Mouse (Mus musculus) forebrain, embryonic 13.5 days (tissue): ENCODE measurements around the gene Slc6a4. TPM values are rescaled to one million over a fixed set of nuclear protein-coding genes. Genes with fewer than 3 reads are reported as not detected.

ENCODE experiments used
- ATAC-seq: fragments of 200-750 bp; cut with Nextera tagmentation; 2 replicates; pipeline ENCODE4 v1.8.0; 2017
- H3K27ac ChIP-seq: fragments of 300-500 bp; sonication (generic); 2 replicates; pipeline ENCODE4 v1.5.1; 2015; ENCODE audit warnings: inconsistent platforms, mild to moderate bottlenecking, moderate library complexity
- H3K27me3 ChIP-seq: fragments of 300-500 bp; sonication (generic); 2 replicates; pipeline ENCODE4 v1.6.1; 2015; ENCODE audit warnings: mild to moderate bottlenecking, inconsistent platforms
- H3K36me3 ChIP-seq: fragments of 300-500 bp; sonication (generic); 2 replicates; pipeline ENCODE4 v1.6.1; 2015; ENCODE audit warnings: mild to moderate bottlenecking, inconsistent platforms; ENCODE audit not compliant: poor library complexity, severe bottlenecking
- H3K4me1 ChIP-seq: fragments of 300-500 bp; sonication (generic); 2 replicates; pipeline ENCODE4 v1.6.1; 2015; ENCODE audit warnings: inconsistent platforms
- H3K4me2 ChIP-seq: fragments of 300-500 bp; sonication (generic); 2 replicates; pipeline ENCODE4 v1.6.1; 2015; ENCODE audit warnings: inconsistent platforms, mild to moderate bottlenecking, moderate library complexity
- H3K4me3 ChIP-seq: fragments of 300-500 bp; sonication (generic); 2 replicates; pipeline ENCODE4 v1.5.1; 2015; ENCODE audit warnings: mild to moderate bottlenecking, inconsistent platforms
- H3K9ac ChIP-seq: fragments of 300-500 bp; sonication (generic); 2 replicates; pipeline ENCODE4 v1.6.1; 2015; ENCODE audit warnings: mild to moderate bottlenecking, inconsistent platforms
- H3K9me3 ChIP-seq: fragments of 300-500 bp; sonication (generic); replicated peaks from 2 replicates; pipeline ENCODE4 v1.6.1; 2016; ENCODE audit warnings: inconsistent platforms
- WGBS: fragments of 180-500 bp; shearing (Covaris S2); methylation state at CpG from one replicate; pipeline ENCODE4 v1.1.7; 2015; 5-methylcytosine and 5-hydroxymethylcytosine counted together
- microRNA counts: library from miRNA; unstranded; fragments of <30 nt; microRNA quantifications from one replicate; lab custom pipeline; 2016
- microRNA-seq: library from miRNA; unstranded; fragments of <30 nt; microRNA quantifications from one replicate; pipeline ENCODE4, GENCODE M21; 2016
- polyA plus RNA-seq: library from polyadenylated mRNA; unstranded; fragments of >200 nt; fragmentation: Nextera tagmentation; extraction: Ambion mirVana; gene quantifications from 2 replicates; pipeline ENCODE4 v1.2.1, GENCODE M21; 2015

Gene Slc6a4
- polyA plus RNA-seq, 1 experiment from 2014 or later = 0.44 TPM

- WGBS = 91% methylated on average over 1 of the region's 1 CpGs
- no peak overlapping the region for H3K9ac ChIP-seq
- no peak overlapping the region for H3K4me3 ChIP-seq
- no peak overlapping the region for H3K27ac ChIP-seq
- peaks cover 11% of the 10 kb centered on the region; the same call in 1 of the 2 replicates for H3K4me1 ChIP-seq
- no peak overlapping the region for H3K4me2 ChIP-seq
- peaks cover 18% of the 10 kb centered on the region for H3K36me3 ChIP-seq
- H3K27me3 ChIP-seq = peaks cover 18% of the 10 kb centered on the region
- ATAC-seq = no peak
- H3K9me3 ChIP-seq = no peaks in the 10 kb centered on the region
These were observed 81.0 kb downstream of the Slc6a4 start for GRCm38 (mm10) chr11:77079361-77079760.

MicroRNA genes within 50 kb of the gene (microRNA counts, 519-probe panel; counts per million panel counts)
- 4,210 counts per million, percentile 81 among the panel's probes with 10 or more counts for microRNA mmu-miR-423-3p (lab: Ali Mortazavi, UCI)
- 4,032 counts per million, percentile 78 among the panel's probes with 10 or more counts for microRNA mmu-miR-423-5p (lab: Ali Mortazavi, UCI)

Small RNA genes within 50 kb of the gene (microRNA-seq; reads per million reads assigned to microRNA genes)
- 6,193 reads per million, percentile 92 among the genes with 10 or more reads in this experiment for gene Mir423

Other genes starting within 250 kb of the Slc6a4 start
- gene Gosr1, start 235.0 kb upstream of the Slc6a4 start, polyA plus RNA-seq = 22.8 and 23.9 TPM in 2 replicates
- 5.1 and 5.2 TPM in 2 replicates for gene Cpd, start 151.6 kb upstream of the Slc6a4 start, polyA plus RNA-seq
- gene Tmigd1, start 96.4 kb upstream of the Slc6a4 start, polyA plus RNA-seq = 0.12 TPM in 1 of 2 replicates, not detected in the other
- gene Blmh, start 73.8 kb upstream of the Slc6a4 start, polyA plus RNA-seq = 151 and 152 TPM in 2 replicates
- 72.5 and 77.9 TPM in 2 replicates for gene Nsrp1, start 79.8 kb downstream of the Slc6a4 start, polyA plus RNA-seq
- 0.39 and 0.79 TPM in 2 replicates for gene Efcab5, start 190.4 kb downstream of the Slc6a4 start, polyA plus RNA-seq
- gene Ssh2, start 217.7 kb downstream of the Slc6a4 start, polyA plus RNA-seq = 13.9 and 16.6 TPM in 2 replicates